Mouse (Mus musculus) adipocyte (in vitro differentiated cells): ENCODE measurements around the gene Zer1.
"Not testable (repeated sequence)": the region's sequence is repeated elsewhere in the genome, so short reads cannot be mapped to it uniquely, and the experiment has no call there.

ENCODE experiments used
- DNase-seq: peaks from one replicate; pipeline ENCODE4 v3.0.0-alpha.2; 2016; ENCODE audit warnings: low spot score

Gene Zer1

GRCm38 (mm10) chr2:30077502-30078348 lies 46.7 kb downstream of the Zer1 start, which contains the start of gene Pkn3:
Gene Pkn3, plus strand, starts transcription at chr2:30077684.
- peak; percentile 74 for DNase-seq

DNA sequence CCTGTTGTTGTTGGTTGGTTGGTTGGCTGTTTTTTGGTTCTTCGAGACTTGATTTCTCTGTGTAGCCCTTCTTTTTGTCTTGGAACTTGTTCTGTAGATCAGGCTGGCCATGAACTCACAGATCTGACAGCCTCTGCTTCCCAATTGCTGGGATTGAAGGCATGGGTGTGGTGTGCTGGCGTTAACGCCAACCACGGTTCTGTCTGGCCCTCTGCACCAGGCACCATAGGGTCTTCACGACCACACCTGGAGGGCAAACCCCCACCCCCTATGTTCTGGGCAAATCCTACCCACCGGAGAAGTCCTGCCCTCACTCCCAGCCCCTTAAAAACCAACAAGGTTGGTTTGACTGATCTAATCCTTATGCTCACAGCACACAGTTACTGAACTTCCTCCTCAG lies 47.4 kb downstream of the Zer1 start:
- DNase-seq = no peak

DNA sequence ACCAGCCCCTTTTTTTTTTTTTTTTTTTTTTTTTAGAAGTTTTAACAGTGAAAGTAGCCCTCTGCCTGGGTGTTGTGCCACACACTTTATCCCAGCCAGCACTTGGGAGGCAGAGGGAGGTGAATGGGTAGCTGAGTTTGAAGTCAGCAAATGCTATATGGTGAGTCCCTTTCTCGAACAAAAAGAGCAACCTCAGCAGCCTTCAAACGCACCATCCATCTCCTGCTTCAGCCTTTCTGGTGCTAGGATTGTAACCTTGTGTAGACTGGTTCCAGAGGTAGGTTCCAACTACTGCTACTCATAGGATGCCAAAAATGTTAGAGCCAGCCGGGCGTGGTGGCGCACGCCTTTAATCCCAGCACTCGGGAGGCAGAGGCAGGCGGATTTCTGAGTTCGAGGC lies 47.9 kb downstream of the Zer1 start:
- DNase-seq = no peak

GRCm38 (mm10) chr2:30075625-30076024 lies 48.8 kb downstream of the Zer1 start:
- no peak for DNase-seq

GRCm38 (mm10) chr2:30073285-30073684 lies 51.1 kb downstream of the Zer1 start:
- no peak for DNase-seq

DNA sequence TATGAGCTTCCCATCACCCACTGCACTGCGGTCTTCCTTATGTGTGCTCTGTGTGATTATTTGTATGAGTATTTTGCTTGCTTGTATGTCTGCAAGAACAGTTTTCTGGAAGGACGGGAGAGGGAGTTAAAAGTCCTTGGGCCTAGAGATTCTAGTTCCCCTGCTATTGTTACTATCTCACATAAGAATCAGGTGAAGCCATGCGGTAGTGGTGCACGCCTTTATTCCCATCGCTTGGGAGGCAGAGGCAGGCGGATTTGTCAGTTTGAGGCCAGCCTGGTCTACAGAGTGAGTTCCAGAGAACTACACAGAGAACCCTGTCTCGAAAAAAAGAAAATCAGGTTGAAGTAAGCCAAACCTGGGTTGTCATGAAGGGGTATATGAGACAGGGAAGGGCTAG lies 51.5 kb downstream of the Zer1 start:
- DNase-seq = no peak

- no peak for DNase-seq
Measured at GRCm38 (mm10) chr2:30067962-30068361, 56.4 kb downstream of the Zer1 start.

- DNase-seq = no peak
Measured at GRCm38 (mm10) chr2:30067031-30067888, 57.1 kb downstream of the Zer1 start.

GRCm38 (mm10) chr2:30066046-30066901 lies 58.1 kb downstream of the Zer1 start:
- DNase-seq = peak; percentile 87

- no peak for DNase-seq
Measured at GRCm38 (mm10) chr2:30064298-30064697, 60.1 kb downstream of the Zer1 start.

- no peak for DNase-seq
Measured at GRCm38 (mm10) chr2:30063791-30064190, 60.6 kb downstream of the Zer1 start.

- DNase-seq = no peak
Measured at GRCm38 (mm10) chr2:30063235-30063634, 61.1 kb downstream of the Zer1 start.

DNA sequence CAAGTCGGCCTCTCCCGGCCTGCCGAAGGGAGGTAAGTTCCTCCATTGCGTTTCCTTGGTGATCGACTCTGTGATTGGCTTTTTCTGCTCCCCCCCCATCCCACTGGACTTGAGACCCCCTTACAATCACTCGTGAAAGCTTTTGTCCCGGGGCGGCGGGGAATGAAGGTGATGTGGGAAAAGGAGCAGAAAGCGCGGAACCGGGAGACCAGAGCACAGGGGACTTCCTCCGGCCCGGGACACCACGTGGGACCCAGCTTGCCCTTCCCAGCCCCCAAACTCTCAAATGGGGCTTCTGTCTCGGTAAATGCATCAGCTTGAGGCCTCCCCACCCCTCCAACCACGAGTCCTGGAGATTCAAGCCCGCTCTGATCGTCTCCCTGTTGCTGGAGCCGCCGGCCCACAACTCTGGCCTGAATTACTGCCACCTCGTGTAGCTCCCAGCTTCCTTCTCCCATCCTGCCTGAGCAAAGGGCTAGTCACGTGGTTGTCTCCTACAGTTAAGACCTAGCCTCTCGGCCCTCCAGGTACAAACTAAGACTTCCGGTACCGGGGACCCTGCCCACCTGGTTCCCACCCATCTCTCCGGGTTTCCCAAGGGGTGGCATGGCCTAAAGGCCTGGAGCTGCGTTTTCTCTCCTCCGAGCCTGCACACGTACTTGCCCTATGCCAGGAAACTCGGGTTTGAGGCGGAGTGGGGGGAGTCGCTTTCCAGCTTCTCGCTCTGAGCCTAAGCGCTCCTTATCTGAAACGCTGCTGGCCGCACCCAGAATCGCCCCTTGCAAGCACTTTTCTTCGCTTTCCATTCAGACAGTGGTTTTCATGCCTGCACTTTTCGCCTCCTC lies 61.9 kb downstream of the Zer1 start:
- peak; percentile 69 for DNase-seq

GRCm38 (mm10) chr2:30061215-30062166 lies 62.9 kb downstream of the Zer1 start:
- peak; percentile 82 for DNase-seq

- DNase-seq = no peak
Measured at GRCm38 (mm10) chr2:30058418-30058817, 66.0 kb downstream of the Zer1 start.

- DNase-seq = no peak
Measured at GRCm38 (mm10) chr2:30057223-30057904, 67.0 kb downstream of the Zer1 start, which contains the start of gene Set. Gene Set, plus strand, starts transcription at chr2:30057378.

DNA sequence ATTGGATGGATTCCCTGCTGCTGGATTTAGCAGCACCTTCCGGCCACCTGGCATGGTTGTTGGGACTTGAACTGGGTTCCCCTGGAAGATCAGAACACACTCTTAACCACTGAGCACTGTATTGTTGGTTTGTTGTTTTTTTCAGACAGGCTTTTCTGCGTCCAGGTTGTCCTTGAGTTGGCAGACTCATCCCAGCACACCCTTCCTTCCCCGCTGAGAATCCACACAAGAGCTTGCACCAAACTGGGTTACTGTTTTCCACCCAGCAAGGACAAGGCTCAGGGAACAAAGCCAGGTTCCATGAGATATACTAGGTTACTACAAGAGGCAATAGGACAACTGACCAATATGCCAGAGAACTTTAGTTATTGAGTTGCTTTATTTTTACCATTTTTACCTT lies 67.6 kb downstream of the Zer1 start:
- DNase-seq = no peak

DNA sequence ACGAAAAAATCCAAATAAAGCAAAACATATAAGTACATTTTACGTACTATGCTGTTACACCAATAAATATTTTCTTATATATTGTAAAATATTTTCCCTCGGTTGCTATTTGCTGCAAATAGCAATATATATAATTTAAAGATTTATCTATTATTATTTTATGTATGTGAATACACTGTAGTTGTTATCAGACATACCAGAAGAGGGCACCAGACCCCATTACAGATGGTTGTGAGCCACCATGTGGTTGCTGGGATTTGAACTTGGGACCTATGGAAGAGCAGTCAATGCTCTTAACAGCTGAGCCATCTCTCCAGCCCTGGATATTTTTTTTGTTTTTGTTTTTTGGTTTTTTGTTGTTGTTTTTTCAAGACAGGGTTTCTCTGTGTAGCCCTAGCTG lies 69.1 kb downstream of the Zer1 start:
- DNase-seq = not testable (repeated sequence)
